Mouse (Mus musculus): ENCODE results near the gene Ubqln4. TPM values are rescaled to one million over a fixed set of nuclear protein-coding genes. Genes with fewer than 3 reads are reported as not detected.
A peak's percentile ranks its signal among the peaks of the same experiment; 100 is the strongest.

Ubqln4 gene
- 80.1 and 85.3 TPM in 2 replicates for polyA plus RNA-seq (2014; fragmentation: Nextera tagmentation; extraction: Ambion mirVana)

GRCm38 (mm10) chr3:88553525-88553879 is at the start of gene Ubqln4:
Gene Ubqln4 (plus strand): TSS chr3:88553758.
- H3K9me3 ChIP-seq (ENCODE audit: control insufficient read depth, low read length), result no peaks in the 10 kb centered on the region
- H3K4me1 ChIP-seq (ENCODE audit: control insufficient read depth, insufficient read depth, low read length), result peaks cover 7% of the 10 kb centered on the region
- H3K36me3 ChIP-seq (ENCODE audit: control insufficient read depth, insufficient read depth, low read length), result peaks cover 14% of the 10 kb centered on the region
- ATAC-seq (ENCODE audit: insufficient number of reproducible peaks, low FRiP score, low TSS enrichment, low read depth) (peak; percentile 85), DNase-seq (ENCODE audit: low spot score) (peak; percentile 96)
- WGBS, result under 1% methylated on average over 26 of the region's 37 CpGs
- peak within 1 kb of the TSS; percentile 77 for H3K4me2 ChIP-seq (ENCODE audit: low read depth, severe bottlenecking)
- peak within 1 kb of the TSS; percentile 90 for H3K27ac ChIP-seq (replicated peaks; ENCODE audit: low read depth, low read length)
- peak within 1 kb of the TSS; percentile 87 for H3K9ac ChIP-seq (ENCODE audit: low read length)
- H3K27me3 ChIP-seq (ENCODE audit: control insufficient read depth, insufficient read depth, low read length), result no peaks in the 10 kb centered on the region
- peak within 1 kb of the TSS; percentile 85 for H3K4me3 ChIP-seq (ENCODE audit: low read depth, low read length)

- Histone ChIP-seq H3K27ac (replicated peaks; ENCODE audit: low read depth, low read length) (no peak overlapping the region; the same call in 1 of the 2 replicates), H3K9me3 (ENCODE audit: control insufficient read depth, low read length) (no peaks in the 10 kb centered on the region), H3K9ac (ENCODE audit: low read length) (no peak overlapping the region), H3K4me3 (ENCODE audit: low read depth, low read length) (no peak overlapping the region), H3K36me3 (ENCODE audit: control insufficient read depth, insufficient read depth, low read length) (no peaks in the 10 kb centered on the region), H3K4me1 (ENCODE audit: control insufficient read depth, insufficient read depth, low read length) (peaks cover 27% of the 10 kb centered on the region), H3K4me2 (ENCODE audit: low read depth, severe bottlenecking) (no peak overlapping the region), H3K27me3 (ENCODE audit: control insufficient read depth, insufficient read depth, low read length) (peaks cover 13% of the 10 kb centered on the region)
- DNase-seq (ENCODE audit: low spot score) (no peak), ATAC-seq (ENCODE audit: insufficient number of reproducible peaks, low FRiP score, low TSS enrichment, low read depth) (no peak)
- WGBS, result 42% methylated on average over 8 of the region's 8 CpGs
Observed at GRCm38 (mm10) chr3:88503881-88504746, 49.4 kb upstream of the Ubqln4 start.

DNA sequence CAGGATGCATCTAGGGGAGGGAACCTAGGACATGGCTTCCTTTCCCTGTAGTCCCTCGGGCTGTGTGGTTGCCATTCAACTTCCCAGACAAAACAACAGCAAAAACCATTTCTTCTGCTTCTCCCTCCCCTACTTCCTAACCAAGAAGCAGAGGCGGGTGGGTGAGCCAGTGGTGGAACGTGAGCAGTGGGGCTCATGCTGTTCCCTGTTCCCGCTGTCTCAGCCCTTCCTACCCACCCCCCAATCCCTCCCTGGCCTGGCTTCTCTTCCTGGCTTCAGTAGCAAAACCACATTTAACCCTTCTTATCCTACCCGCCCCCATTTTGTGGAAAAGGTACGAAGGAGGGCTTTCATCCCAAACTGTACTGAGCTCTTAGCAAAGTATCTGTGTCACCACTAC is 48.5 kb upstream of the Ubqln4 start:
- ATAC-seq (ENCODE audit: insufficient number of reproducible peaks, low FRiP score, low TSS enrichment, low read depth) (no peak), DNase-seq (ENCODE audit: low spot score) (no peak)
- Histone ChIP-seq H3K4me1 (ENCODE audit: control insufficient read depth, insufficient read depth, low read length) (peaks cover 35% of the 10 kb centered on the region), H3K27ac (replicated peaks; ENCODE audit: low read depth, low read length) (no peak overlapping the region; the same call in 1 of the 2 replicates), H3K9me3 (ENCODE audit: control insufficient read depth, low read length) (no peaks in the 10 kb centered on the region), H3K4me3 (ENCODE audit: low read depth, low read length) (no peak overlapping the region), H3K36me3 (ENCODE audit: control insufficient read depth, insufficient read depth, low read length) (no peaks in the 10 kb centered on the region), H3K9ac (ENCODE audit: low read length) (no peak overlapping the region), H3K4me2 (ENCODE audit: low read depth, severe bottlenecking) (no peak overlapping the region), H3K27me3 (ENCODE audit: control insufficient read depth, insufficient read depth, low read length) (peaks cover 13% of the 10 kb centered on the region)
- 74% methylated on average over 6 of the region's 6 CpGs for WGBS

GRCm38 (mm10) chr3:88505765-88506164 is 47.8 kb upstream of the Ubqln4 start:
- H3K4me2 ChIP-seq (ENCODE audit: low read depth, severe bottlenecking), result no peak overlapping the region; the same call in 1 of the 2 replicates

GRCm38 (mm10) chr3:88509250-88509649 is 44.3 kb upstream of the Ubqln4 start:
- Histone ChIP-seq H3K27ac (replicated peaks; ENCODE audit: low read depth, low read length) (peak overlapping the region; percentile 85), H3K4me3 (ENCODE audit: low read depth, low read length) (peak overlapping the region; percentile 25), H3K9me3 (ENCODE audit: control insufficient read depth, low read length) (no peaks in the 10 kb centered on the region), H3K4me1 (ENCODE audit: control insufficient read depth, insufficient read depth, low read length) (peaks cover 43% of the 10 kb centered on the region), H3K9ac (ENCODE audit: low read length) (peak overlapping the region; percentile 31; the same call in 1 of the 2 replicates), H3K4me2 (ENCODE audit: low read depth, severe bottlenecking) (peak overlapping the region; percentile 57), H3K27me3 (ENCODE audit: control insufficient read depth, insufficient read depth, low read length) (no peaks in the 10 kb centered on the region), H3K36me3 (ENCODE audit: control insufficient read depth, insufficient read depth, low read length) (no peaks in the 10 kb centered on the region)
- WGBS, result 73% methylated on average over 3 of the region's 3 CpGs
- DNase-seq (ENCODE audit: low spot score) (peak; percentile 45), ATAC-seq (ENCODE audit: insufficient number of reproducible peaks, low FRiP score, low TSS enrichment, low read depth) (no peak)

More at GRCm38 (mm10) chr3:88505765-88506164, 47.8 kb upstream of the Ubqln4 start:
- Histone ChIP-seq H3K4me3 (ENCODE audit: low read depth, low read length) (no peak overlapping the region), H3K27ac (replicated peaks; ENCODE audit: low read depth, low read length) (peak overlapping the region; percentile 32; the same call in 1 of the 2 replicates), H3K9ac (ENCODE audit: low read length) (no peak overlapping the region), H3K9me3 (ENCODE audit: control insufficient read depth, low read length) (no peaks in the 10 kb centered on the region), H3K27me3 (ENCODE audit: control insufficient read depth, insufficient read depth, low read length) (peaks cover 13% of the 10 kb centered on the region), H3K36me3 (ENCODE audit: control insufficient read depth, insufficient read depth, low read length) (no peaks in the 10 kb centered on the region), H3K4me1 (ENCODE audit: control insufficient read depth, insufficient read depth, low read length) (peaks cover 41% of the 10 kb centered on the region)
- DNase-seq (ENCODE audit: low spot score) (peak; percentile 52), ATAC-seq (ENCODE audit: insufficient number of reproducible peaks, low FRiP score, low TSS enrichment, low read depth) (no peak)
- 20% methylated on average over 7 of the region's 7 CpGs for WGBS

GRCm38 (mm10) chr3:88509692-88510420 is 43.7 kb upstream of the Ubqln4 start, which contains the start of gene Lmna:
Gene Lmna (minus strand): TSS chr3:88509956.
- WGBS, result 1% methylated on average over 29 of the region's 31 CpGs
- no peaks in the 10 kb centered on the region for H3K27me3 ChIP-seq (ENCODE audit: control insufficient read depth, insufficient read depth, low read length)
- H3K4me1 ChIP-seq (ENCODE audit: control insufficient read depth, insufficient read depth, low read length), result peaks cover 42% of the 10 kb centered on the region

DNA sequence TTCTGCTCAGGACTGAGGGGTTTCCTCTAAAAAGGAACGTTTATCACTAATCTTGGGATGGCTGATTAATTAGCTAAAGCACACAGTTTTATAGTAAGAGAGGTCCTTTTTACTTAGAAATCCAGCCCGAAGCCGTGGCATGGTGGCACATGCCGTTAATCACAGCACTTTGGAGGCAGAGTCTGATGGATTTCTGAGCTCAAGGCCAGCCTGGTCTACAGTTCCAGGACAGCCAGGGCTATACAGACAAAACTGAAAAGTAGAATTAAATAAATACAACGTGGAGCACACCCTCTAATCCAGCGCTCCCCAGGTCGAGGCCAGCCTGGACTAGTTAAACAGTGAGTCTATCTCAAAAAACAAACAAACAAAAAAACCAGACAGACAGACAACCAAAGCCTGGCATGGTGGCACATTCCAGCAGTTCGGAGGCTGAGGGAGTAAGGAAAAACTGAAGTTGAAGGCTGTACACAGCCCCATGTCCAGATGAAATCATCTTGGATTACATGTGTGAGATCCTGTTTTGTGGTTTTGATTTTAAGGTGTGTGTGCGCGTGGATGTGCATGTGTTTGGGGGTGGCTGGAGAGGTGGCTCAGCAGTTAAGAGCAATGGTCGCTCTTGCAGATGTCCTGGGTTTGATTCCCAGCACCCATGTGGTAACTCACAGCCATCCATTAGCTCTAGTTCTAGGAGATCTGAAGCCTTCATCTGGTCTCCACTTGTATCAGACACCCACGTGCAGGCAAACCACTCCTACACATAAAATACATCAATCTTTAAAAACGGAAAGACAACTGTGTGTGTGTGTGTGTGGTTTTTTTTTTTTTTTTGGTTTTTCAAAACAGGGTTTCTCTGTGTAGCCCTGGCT is 42.9 kb upstream of the Ubqln4 start:
- Histone ChIP-seq H3K9me3 (ENCODE audit: control insufficient read depth, low read length) (no peaks in the 10 kb centered on the region), H3K36me3 (ENCODE audit: control insufficient read depth, insufficient read depth, low read length) (no peaks in the 10 kb centered on the region), H3K4me2 (ENCODE audit: low read depth, severe bottlenecking) (peak overlapping the region; percentile 57), H3K4me1 (ENCODE audit: control insufficient read depth, insufficient read depth, low read length) (peaks cover 38% of the 10 kb centered on the region), H3K27me3 (ENCODE audit: control insufficient read depth, insufficient read depth, low read length) (no peaks in the 10 kb centered on the region), H3K9ac (ENCODE audit: low read length) (peak overlapping the region; percentile 31), H3K27ac (replicated peaks; ENCODE audit: low read depth, low read length) (peak overlapping the region; percentile 85), H3K4me3 (ENCODE audit: low read depth, low read length) (peak overlapping the region; percentile 25)
- no peak for DNase-seq (ENCODE audit: low spot score)
- 51% methylated on average over 13 of the region's 13 CpGs for WGBS
- ATAC-seq (ENCODE audit: insufficient number of reproducible peaks, low FRiP score, low TSS enrichment, low read depth), result no peak

More at GRCm38 (mm10) chr3:88509692-88510420, 43.7 kb upstream of the Ubqln4 start, which contains the start of gene Lmna:
- peak; percentile 90 for ATAC-seq (ENCODE audit: insufficient number of reproducible peaks, low FRiP score, low TSS enrichment, low read depth)
- H3K4me2 ChIP-seq (ENCODE audit: low read depth, severe bottlenecking), result peak within 1 kb of the TSS; percentile 57
- peak within 1 kb of the TSS; percentile 31 for H3K9ac ChIP-seq (ENCODE audit: low read length)
- no peaks in the 10 kb centered on the region for H3K9me3 ChIP-seq (ENCODE audit: control insufficient read depth, low read length)
- H3K4me3 ChIP-seq (ENCODE audit: low read depth, low read length), result peak within 1 kb of the TSS; percentile 25
- peak within 1 kb of the TSS; percentile 85 for H3K27ac ChIP-seq (replicated peaks; ENCODE audit: low read depth, low read length)
- DNase-seq (ENCODE audit: low spot score), result peak; percentile 96
- H3K36me3 ChIP-seq (ENCODE audit: control insufficient read depth, insufficient read depth, low read length), result no peaks in the 10 kb centered on the region

Measured in limb, embryonic 11.5 days (tissue).